Mouse (Mus musculus) spleen, embryonic (tissue): ENCODE data around the gene Crk.

Experiments
- CTCF ChIA-PET: fragments of 350-600 bp; sonication (Branson Sonifier 250); formaldehyde crosslinking; loops from one replicate; lab custom pipeline; 2022; lab: Charles Lee

Crk gene

GRCm38 (mm10) chr11:75735462-75736252, 56.6 kb downstream of the Crk start:
- CTCF ChIA-PET = no interaction called here

- CTCF ChIA-PET = no interaction called here
Measured at GRCm38 (mm10) chr11:75736978-75737377, 57.9 kb downstream of the Crk start.

GRCm38 (mm10) chr11:75737806-75738476, 58.9 kb downstream of the Crk start:
- CTCF ChIA-PET = no interaction called here

- CTCF ChIA-PET = no interaction called here
Measured at GRCm38 (mm10) chr11:75738477-75738821, 59.4 kb downstream of the Crk start.

- CTCF ChIA-PET = interaction anchor here (0.6 to 1.0 kb wide), 2 partner anchors 11 to 421 kb away, joined by 3 to 4 read pairs; no protein-coding TSS in a partner anchor
Measured at GRCm38 (mm10) chr11:75740204-75740603, 61.1 kb downstream of the Crk start.

- CTCF ChIA-PET = interaction anchor here (0.7 to 1.0 kb wide), 2 partner anchors 10 to 15 kb away, joined by 3 to 4 read pairs; no protein-coding TSS in a partner anchor
Measured at GRCm38 (mm10) chr11:75741615-75742014, 62.6 kb downstream of the Crk start.

- CTCF ChIA-PET = interaction anchor here (0.6 to 0.8 kb wide), 3 partner anchors 18 to 209 kb away, joined by 3 to 4 read pairs (median 4); no protein-coding TSS in a partner anchor
Measured at GRCm38 (mm10) chr11:75744761-75745160, 65.7 kb downstream of the Crk start.

- CTCF ChIA-PET = interaction anchor here (1.1 kb wide), 1 partner anchor 18 kb away, joined by 4 read pairs; the partner anchor contains the start of gene Ywhae
Measured at GRCm38 (mm10) chr11:75750537-75750936, 71.5 kb downstream of the Crk start.

- CTCF ChIA-PET = interaction anchor here (0.6 to 1.1 kb wide), 3 partner anchors 19 to 51 kb away, joined by 4 to 12 read pairs (median 7); partner anchors contain the start of gene Ywhae
Measured at GRCm38 (mm10) chr11:75751082-75751481, 72.0 kb downstream of the Crk start.
